Mouse (Mus musculus) G1E (cell line): ENCODE measurements around the gene Gm6309. TPM values are rescaled to one million over a fixed set of nuclear protein-coding genes. Genes with fewer than 3 reads are reported as not detected.
A peak's percentile ranks its signal among the peaks of the same experiment; 100 is the strongest.
"Not testable (repeated sequence)": the region's sequence is repeated elsewhere in the genome, so short reads cannot be mapped to it uniquely, and the experiment has no call there.

Experiments
- ATAC-seq: 2 replicates; pipeline ENCODE4 v1.8.0; 2016; ENCODE audit warnings: mild to moderate bottlenecking; ENCODE audit not compliant: insufficient number of reproducible peaks, poor library complexity, low FRiP score, severe bottlenecking; ENCODE audit errors: extremely low read depth
- DNase-seq: peaks from one replicate; pipeline ENCODE4 v3.0.0; 2012; ENCODE audit warnings: low spot score
- H3K27me3 ChIP-seq: 2 replicates; pipeline ENCODE4 v1.6.1; 2012; ENCODE audit warnings: mild to moderate bottlenecking, low read length, inconsistent platforms; ENCODE audit not compliant: insufficient read depth
- H3K36me3 ChIP-seq: replicated peaks from 2 replicates; pipeline ENCODE3; 2012; ENCODE audit warnings: mild to moderate bottlenecking, inconsistent platforms
- H3K4me1 ChIP-seq: 2 replicates; pipeline ENCODE4 v1.6.1; 2012; ENCODE audit warnings: low read depth, low read length, inconsistent platforms, mixed read lengths; ENCODE audit not compliant: insufficient read depth
- H3K4me3 ChIP-seq: 2 replicates; pipeline ENCODE4 v1.5.1; 2012; ENCODE audit warnings: low read depth, mild to moderate bottlenecking, inconsistent platforms, low read length, moderate library complexity, mixed read lengths
- H3K9me3 ChIP-seq: replicated peaks from 2 replicates; pipeline ENCODE4 v1.6.1; 2012; ENCODE audit warnings: inconsistent platforms
- CTCF ChIP-seq: IDR thresholded peaks from 2 replicates; pipeline ENCODE4 v1.5.1; 2012; ENCODE audit warnings: low read depth, low read length, inconsistent platforms, mixed read lengths
- GATA1 ChIP-seq: IDR thresholded peaks from 2 replicates; pipeline ENCODE4 v1.6.1; 2012; ENCODE audit warnings: borderline replicate concordance, low read length, inconsistent platforms, mixed read lengths
- GATA2 ChIP-seq: IDR thresholded peaks from 2 replicates; pipeline ENCODE4 v1.6.1; 2012; ENCODE audit warnings: low read depth, low read length, inconsistent platforms, borderline replicate concordance
- POLR2AphosphoS5 ChIP-seq: IDR thresholded peaks from 2 replicates; pipeline ENCODE4 v1.6.1; 2012; ENCODE audit warnings: low read depth, low read length, inconsistent platforms; ENCODE audit not compliant: insufficient replicate concordance
- TAL1 ChIP-seq: conservative IDR thresholded peaks from 2 replicates; pipeline ENCODE4 v1.6.1; 2012; ENCODE audit warnings: low read depth, low read length, inconsistent platforms, mixed read lengths
- polyA plus RNA-seq: library from polyadenylated mRNA; stranded (reverse); fragments of >175 nt; gene quantifications from 2 replicates; pipeline ENCODE4 v1.2.3, GENCODE M21; 2012
- total RNA-seq, 2 experiments: library from RNA; stranded (forward) in 1 of 2; stranded (reverse) in 1 of 2; fragments of 200-1000 nt in 1 of 2; fragments of >200 nt in 1 of 2; fragmentation: Nextera tagmentation in 1 of 2; gene quantifications; 2 replicates each; pipeline ENCODE4 v1.2.3; 2014 to 2017

Gm6309 gene
- total and polyA plus RNA-seq, 3 experiments = not detected

DNA sequence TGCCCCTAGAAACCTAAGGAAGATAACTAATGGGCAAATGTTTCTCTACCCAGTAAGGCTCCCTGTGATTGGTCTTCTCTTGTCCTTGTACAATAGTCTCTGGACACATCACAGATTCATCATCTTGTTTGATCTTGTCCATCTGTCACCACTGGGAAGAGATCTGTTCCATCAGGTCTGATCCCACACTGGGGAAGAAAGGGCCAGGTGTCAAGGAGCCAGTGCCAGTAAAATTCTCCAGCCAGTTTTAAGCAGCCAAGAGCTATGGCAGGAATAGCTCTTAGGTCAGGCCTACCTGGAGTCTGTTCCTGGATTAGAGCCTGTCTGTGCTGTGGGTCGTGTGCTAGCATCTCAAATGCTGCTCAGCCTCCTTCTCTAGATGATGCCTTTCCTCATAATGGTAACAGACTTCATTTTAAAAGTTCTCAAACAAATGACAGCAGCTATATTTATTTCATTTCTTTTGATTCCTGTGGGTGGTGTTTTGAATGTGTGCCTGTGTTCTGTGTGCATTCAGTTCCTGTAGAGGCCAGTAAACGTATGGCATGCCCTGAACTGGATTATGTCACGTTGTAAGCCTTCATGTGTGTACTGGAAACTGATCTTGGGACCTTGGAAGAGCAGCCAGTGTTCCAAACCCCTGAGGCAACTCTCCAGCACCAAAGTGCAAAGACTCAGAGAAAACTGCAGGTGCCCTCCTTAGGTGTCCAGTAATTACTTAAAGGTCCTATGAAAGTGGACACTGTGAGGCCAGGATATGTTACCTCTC is 20.2 kb upstream of the Gm6309 start:
- TF ChIP-seq TAL1 (no peak), GATA2 (no peak), CTCF (no peak), POLR2AphosphoS5 (no peak), GATA1 (no peak)
- Histone ChIP-seq H3K36me3 (no peaks in the 10 kb centered on the region), H3K27me3 (no peaks in the 10 kb centered on the region; the same call in 1 of the 2 replicates), H3K4me1 (no peaks in the 10 kb centered on the region), H3K4me3 (no peak overlapping the region), H3K9me3 (no peaks in the 10 kb centered on the region)
- ATAC-seq (no peak), DNase-seq (no peak)

- Histone ChIP-seq H3K9me3 (no peaks in the 10 kb centered on the region), H3K27me3 (no peaks in the 10 kb centered on the region; the same call in 1 of the 2 replicates), H3K4me3 (no peak overlapping the region), H3K4me1 (no peaks in the 10 kb centered on the region), H3K36me3 (no peaks in the 10 kb centered on the region)
- no peak for DNase-seq
- no peak for ATAC-seq
- no peak for TF ChIP-seq GATA1
- TF ChIP-seq GATA2 = no peak
- TF ChIP-seq CTCF = no peak
- no peak for TF ChIP-seq POLR2AphosphoS5
- no peak for TF ChIP-seq TAL1
Observed at GRCm38 (mm10) chr5:146190093-146190492, 19.6 kb upstream of the Gm6309 start.

DNA sequence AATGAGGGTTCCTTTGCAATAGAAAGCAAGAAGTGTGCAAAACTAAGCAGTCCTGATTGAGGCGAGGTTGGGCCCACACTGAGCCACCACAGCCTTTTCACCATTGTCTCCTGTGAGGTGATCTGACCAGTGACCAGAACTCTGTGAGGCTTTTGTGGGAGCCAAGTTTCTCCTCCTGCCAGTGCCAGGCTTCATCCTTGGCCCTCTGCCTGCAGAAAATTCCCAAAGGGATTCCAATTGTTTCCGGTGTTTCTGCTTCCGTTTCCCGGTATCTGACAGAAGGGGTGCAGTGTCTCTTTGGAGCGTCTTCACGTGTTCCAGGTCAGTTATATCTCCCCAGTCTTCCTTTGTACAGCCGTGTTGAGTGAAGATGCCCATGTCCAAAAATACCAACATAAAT is 18.2 kb upstream of the Gm6309 start:
- Histone ChIP-seq H3K36me3 (no peaks in the 10 kb centered on the region), H3K9me3 (no peaks in the 10 kb centered on the region), H3K4me1 (no peaks in the 10 kb centered on the region), H3K27me3 (no peaks in the 10 kb centered on the region; the same call in 1 of the 2 replicates), H3K4me3 (no peak overlapping the region)
- ATAC-seq (no peak), DNase-seq (no peak)
- TF ChIP-seq GATA2 (no peak), GATA1 (no peak), POLR2AphosphoS5 (no peak), CTCF (no peak), TAL1 (no peak)

DNA sequence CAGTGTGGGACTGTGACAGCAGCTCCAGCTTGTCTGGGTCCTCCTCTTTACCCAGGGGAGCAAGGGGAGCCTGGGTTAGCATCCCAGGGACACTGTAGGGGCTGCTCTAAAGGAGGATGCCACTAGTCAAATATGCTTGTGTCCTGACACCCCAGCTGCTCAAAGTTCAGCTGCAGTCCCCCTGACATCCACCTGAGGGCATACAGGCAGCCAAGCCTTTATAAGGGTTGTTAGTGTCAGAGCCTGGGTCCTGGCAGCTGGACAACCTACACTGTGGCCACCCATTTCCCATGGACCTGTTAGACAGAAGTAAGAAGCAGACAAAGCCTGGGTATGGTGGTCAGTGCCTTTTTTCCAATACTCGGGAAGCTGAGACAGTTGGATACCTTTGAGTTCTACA is 17.6 kb upstream of the Gm6309 start:
- ATAC-seq = no peak
- no peak for DNase-seq

GRCm38 (mm10) chr5:146187441-146187840 is 16.9 kb upstream of the Gm6309 start:
- H3K9me3 ChIP-seq, H3K4me1 ChIP-seq, H3K27me3 ChIP-seq, DNase-seq, H3K4me3 ChIP-seq, H3K36me3 ChIP-seq: not testable (repeated sequence)
- ATAC-seq = peak; percentile 52; the same call in 1 of the 2 replicates
- TF ChIP-seq CTCF = peak; percentile 35

More for the DNA sequence above, 17.6 kb upstream of the Gm6309 start:
- Histone ChIP-seq H3K36me3 (no peaks in the 10 kb centered on the region), H3K4me1 (no peaks in the 10 kb centered on the region), H3K27me3 (peaks cover 2% of the 10 kb centered on the region), H3K4me3 (no peak overlapping the region), H3K9me3 (no peaks in the 10 kb centered on the region)
- TF ChIP-seq POLR2AphosphoS5 = no peak
- no peak for TF ChIP-seq TAL1
- no peak for TF ChIP-seq CTCF
- TF ChIP-seq GATA2 = no peak
- TF ChIP-seq GATA1 = no peak

GRCm38 (mm10) chr5:146185204-146185603 is 14.7 kb upstream of the Gm6309 start, which contains the start of gene 1700001J03Rik:
Gene 1700001J03Rik, minus strand, starts transcription at chr5:146185304.
- not testable (repeated sequence) for H3K27me3 ChIP-seq, H3K4me3 ChIP-seq, H3K4me1 ChIP-seq, DNase-seq, ATAC-seq, H3K9me3 ChIP-seq, H3K36me3 ChIP-seq

GRCm38 (mm10) chr5:146172744-146173143 is 2.2 kb upstream of the Gm6309 start:
- not testable (repeated sequence) for H3K4me1 ChIP-seq, DNase-seq, H3K4me3 ChIP-seq, H3K27me3 ChIP-seq, H3K36me3 ChIP-seq, ATAC-seq, H3K9me3 ChIP-seq

DNA sequence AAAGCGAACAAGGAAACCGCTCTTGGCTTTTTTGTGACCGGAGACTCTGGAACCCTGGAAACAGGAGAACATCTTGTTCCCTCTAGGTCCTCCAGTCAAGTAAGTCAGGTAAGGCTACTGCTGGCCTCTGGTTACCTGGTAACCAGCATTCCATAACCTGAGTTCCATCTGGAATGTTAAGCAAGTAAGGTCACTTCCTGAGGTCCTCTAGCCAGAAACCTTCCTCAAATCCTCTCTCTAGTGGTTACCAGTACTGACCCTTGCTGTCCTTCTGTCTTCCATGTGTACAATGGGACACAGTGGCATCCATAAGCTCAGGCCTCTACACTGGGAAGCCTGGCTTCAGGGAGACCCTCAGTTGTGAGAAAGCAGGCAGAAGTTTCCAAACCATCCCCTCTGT is 10.1 kb downstream of the Gm6309 start, which contains the start of gene Gm5565:
TSS of gene Gm5565 (minus strand) at position 101 of the 400 bp plus-strand sequence.
- not testable (repeated sequence) for H3K36me3 ChIP-seq, DNase-seq, H3K4me3 ChIP-seq, H3K27me3 ChIP-seq, ATAC-seq, H3K4me1 ChIP-seq, H3K9me3 ChIP-seq

GRCm38 (mm10) chr5:146158326-146158725 is 12.2 kb downstream of the Gm6309 start:
- not testable (repeated sequence) for H3K9me3 ChIP-seq, DNase-seq, H3K36me3 ChIP-seq, H3K4me1 ChIP-seq, H3K4me3 ChIP-seq, H3K27me3 ChIP-seq, ATAC-seq
